Mouse (Mus musculus): ENCODE results near the gene Gna12.

DNA sequence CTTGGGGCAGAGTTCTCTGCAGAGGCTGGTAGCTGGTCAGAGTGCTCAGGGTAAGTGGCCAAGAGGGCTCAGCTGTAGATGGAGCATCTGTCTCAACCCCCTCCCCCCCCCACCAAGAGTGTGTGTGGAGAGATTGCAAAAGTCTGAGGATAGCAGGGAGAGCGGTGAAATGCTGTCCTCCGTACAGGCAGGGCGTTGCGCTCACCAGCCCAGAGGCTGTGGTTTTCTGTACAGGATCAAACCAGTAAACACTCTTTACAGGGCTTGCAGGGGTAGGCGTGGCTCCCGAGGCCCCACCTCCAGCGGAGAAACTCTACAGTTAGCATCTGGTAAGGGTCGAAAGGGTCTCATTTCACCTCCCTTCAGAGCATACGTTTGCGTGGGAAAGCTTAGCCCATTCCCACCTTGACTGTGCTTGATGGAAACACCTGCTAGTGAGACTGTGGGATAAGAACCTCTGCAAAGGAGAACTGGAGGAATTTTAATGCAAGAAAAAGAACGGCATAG, 42.4 kb upstream of the Gna12 start:
- TF ChIP-seq CTCF (conservative IDR thresholded peaks at IDR 0.05; ENCODE audit: low read length): no peak
- TF ChIP-seq POU5F1 (IDR thresholded peaks at IDR 0.05; ENCODE audit: borderline replicate concordance, low read length): no peak
